Mouse (Mus musculus): ENCODE results near the gene Cops7b. TPM values are rescaled to one million over a fixed set of nuclear protein-coding genes. Genes with fewer than 3 reads are reported as not detected.

The Cops7b gene
- polyA plus RNA-seq, 1 experiment from 2014 or later = 26.9 TPM

GRCm38 (mm10) chr1:86562663-86563062 is 20.0 kb upstream of the Cops7b start:
- 72% methylated on average over 2 of the region's 2 CpGs for WGBS
- Histone ChIP-seq H3K9ac (no peak overlapping the region), H3K36me3 (peaks cover 41% of the 10 kb centered on the region), H3K27ac (replicated peaks) (no peak overlapping the region), H3K4me1 (peaks cover 13% of the 10 kb centered on the region), H3K9me3 (no peaks in the 10 kb centered on the region), H3K4me3 (no peak overlapping the region), H3K27me3 (replicated peaks) (no peaks in the 10 kb centered on the region), H3K4me2 (no peak overlapping the region)
- no peak for ATAC-seq (ENCODE audit: extremely low read depth, insufficient number of reproducible peaks, low FRiP score, low TSS enrichment)

GRCm38 (mm10) chr1:86568409-86568808 is 14.3 kb upstream of the Cops7b start:
- Histone ChIP-seq H3K27me3 (replicated peaks) (no peaks in the 10 kb centered on the region), H3K36me3 (peaks cover 12% of the 10 kb centered on the region), H3K9me3 (no peaks in the 10 kb centered on the region), H3K4me3 (no peak overlapping the region), H3K27ac (replicated peaks) (no peak overlapping the region), H3K9ac (no peak overlapping the region), H3K4me1 (0 out of 2 replicates have a peak, but pooled peaks cover 5% of the 10 kb centered on the region), H3K4me2 (no peak overlapping the region)
- ATAC-seq (ENCODE audit: extremely low read depth, insufficient number of reproducible peaks, low FRiP score, low TSS enrichment) = no peak
- WGBS = 86% methylated on average over 2 of the region's 2 CpGs

- no peak for ATAC-seq (ENCODE audit: extremely low read depth, insufficient number of reproducible peaks, low FRiP score, low TSS enrichment)
- H3K27ac ChIP-seq (replicated peaks) = no peak overlapping the region
- WGBS = 86% methylated on average over 2 of the region's 2 CpGs
These were observed 13.3 kb upstream of the Cops7b start for GRCm38 (mm10) chr1:86569292-86569860.

GRCm38 (mm10) chr1:86571381-86571780 is 11.3 kb upstream of the Cops7b start:
- Histone ChIP-seq H3K27ac (replicated peaks) (no peak overlapping the region), H3K36me3 (peaks cover 5% of the 10 kb centered on the region), H3K27me3 (replicated peaks) (no peaks in the 10 kb centered on the region), H3K4me3 (no peak overlapping the region), H3K4me2 (no peak overlapping the region), H3K9ac (no peak overlapping the region), H3K4me1 (0 out of 2 replicates have a peak, but pooled peaks cover 5% of the 10 kb centered on the region), H3K9me3 (no peaks in the 10 kb centered on the region)
- ATAC-seq (ENCODE audit: extremely low read depth, insufficient number of reproducible peaks, low FRiP score, low TSS enrichment) = no peak
- WGBS = 80% methylated on average over 2 of the region's 2 CpGs

More at GRCm38 (mm10) chr1:86569292-86569860, 13.3 kb upstream of the Cops7b start:
- H3K4me1 ChIP-seq = 0 out of 2 replicates have a peak, but pooled peaks cover 5% of the 10 kb centered on the region
- H3K4me2 ChIP-seq = no peak overlapping the region
- peaks cover 6% of the 10 kb centered on the region for H3K36me3 ChIP-seq
- no peaks in the 10 kb centered on the region for H3K9me3 ChIP-seq
- no peak overlapping the region for H3K4me3 ChIP-seq
- H3K9ac ChIP-seq = no peak overlapping the region
- no peaks in the 10 kb centered on the region for H3K27me3 ChIP-seq (replicated peaks)

GRCm38 (mm10) chr1:86571941-86572340 is 10.8 kb upstream of the Cops7b start:
- H3K27ac ChIP-seq (replicated peaks) = no peak overlapping the region
- WGBS = 24% methylated on average over 4 of the region's 4 CpGs

GRCm38 (mm10) chr1:86580426-86580825 is 2.3 kb upstream of the Cops7b start:
- H3K9ac ChIP-seq = no peak overlapping the region
- H3K36me3 ChIP-seq = peaks cover 5% of the 10 kb centered on the region; the same call in 1 of the 2 replicates
- 77% methylated on average over 6 of the region's 6 CpGs for WGBS
- no peak for ATAC-seq (ENCODE audit: extremely low read depth, insufficient number of reproducible peaks, low FRiP score, low TSS enrichment)
- no peak overlapping the region for H3K4me3 ChIP-seq
- H3K27ac ChIP-seq (replicated peaks) = no peak overlapping the region
- H3K4me2 ChIP-seq = no peak overlapping the region
- H3K9me3 ChIP-seq = no peaks in the 10 kb centered on the region
- no peaks in the 10 kb centered on the region for H3K27me3 ChIP-seq (replicated peaks)
- peaks cover 21% of the 10 kb centered on the region for H3K4me1 ChIP-seq

More at GRCm38 (mm10) chr1:86571941-86572340, 10.8 kb upstream of the Cops7b start:
- no peak overlapping the region for H3K4me3 ChIP-seq
- H3K36me3 ChIP-seq = peaks cover 5% of the 10 kb centered on the region
- no peak for ATAC-seq (ENCODE audit: extremely low read depth, insufficient number of reproducible peaks, low FRiP score, low TSS enrichment)
- no peak overlapping the region for H3K4me2 ChIP-seq
- no peak overlapping the region for H3K9ac ChIP-seq
- H3K9me3 ChIP-seq = no peaks in the 10 kb centered on the region
- H3K27me3 ChIP-seq (replicated peaks) = no peaks in the 10 kb centered on the region
- 0 out of 2 replicates have a peak, but pooled peaks cover 5% of the 10 kb centered on the region for H3K4me1 ChIP-seq

GRCm38 (mm10) chr1:86581692-86582450 is 833 bp upstream of the Cops7b start:
- no peak for ATAC-seq (ENCODE audit: extremely low read depth, insufficient number of reproducible peaks, low FRiP score, low TSS enrichment)
- Histone ChIP-seq H3K4me3 (peak overlapping the region; percentile 95), H3K9me3 (no peaks in the 10 kb centered on the region), H3K4me1 (peaks cover 25% of the 10 kb centered on the region), H3K27ac (replicated peaks) (peak overlapping the region; percentile 63), H3K9ac (peak overlapping the region; percentile 95), H3K27me3 (replicated peaks) (no peaks in the 10 kb centered on the region), H3K36me3 (peaks cover 5% of the 10 kb centered on the region; the same call in 1 of the 2 replicates), H3K4me2 (peak overlapping the region; percentile 82)
- 1% methylated on average over 33 of the region's 38 CpGs for WGBS

- peaks cover 34% of the 10 kb centered on the region for H3K4me1 ChIP-seq
- peak overlapping the region; percentile 82; the same call in 1 of the 2 replicates for H3K4me2 ChIP-seq
- no peak for ATAC-seq (ENCODE audit: extremely low read depth, insufficient number of reproducible peaks, low FRiP score, low TSS enrichment)
- WGBS = 53% methylated on average over 2 of the region's 2 CpGs
- H3K9me3 ChIP-seq = no peaks in the 10 kb centered on the region
- H3K27ac ChIP-seq (replicated peaks) = no peak overlapping the region
- H3K9ac ChIP-seq = no peak overlapping the region
- peak overlapping the region; percentile 95; the same call in 1 of the 2 replicates for H3K4me3 ChIP-seq
- H3K27me3 ChIP-seq (replicated peaks) = no peaks in the 10 kb centered on the region
- H3K36me3 ChIP-seq = peaks cover 5% of the 10 kb centered on the region; the same call in 1 of the 2 replicates
These were observed 1.0 kb downstream of the Cops7b start for GRCm38 (mm10) chr1:86583709-86584108.

GRCm38 (mm10) chr1:86586992-86587391 is 4.3 kb downstream of the Cops7b start:
- Histone ChIP-seq H3K4me1 (peaks cover 24% of the 10 kb centered on the region), H3K9me3 (no peaks in the 10 kb centered on the region), H3K4me3 (peak overlapping the region; percentile 78), H3K4me2 (peak overlapping the region; percentile 91), H3K36me3 (peaks cover 28% of the 10 kb centered on the region), H3K27ac (replicated peaks) (no peak overlapping the region), H3K27me3 (replicated peaks) (no peaks in the 10 kb centered on the region), H3K9ac (peak overlapping the region; percentile 91)
- no peak for ATAC-seq (ENCODE audit: extremely low read depth, insufficient number of reproducible peaks, low FRiP score, low TSS enrichment)
- WGBS = under 1% methylated on average over 26 of the region's 26 CpGs

- H3K4me2 ChIP-seq = no peak overlapping the region
- 89% methylated on average over 7 of the region's 7 CpGs for WGBS
- H3K4me3 ChIP-seq = no peak overlapping the region
- ATAC-seq (ENCODE audit: extremely low read depth, insufficient number of reproducible peaks, low FRiP score, low TSS enrichment) = no peak
- H3K9me3 ChIP-seq = no peaks in the 10 kb centered on the region
- H3K27ac ChIP-seq (replicated peaks) = no peak overlapping the region
- no peak overlapping the region for H3K9ac ChIP-seq
- no peaks in the 10 kb centered on the region for H3K27me3 ChIP-seq (replicated peaks)
- peaks cover 96% of the 10 kb centered on the region for H3K36me3 ChIP-seq
- no peaks in the 10 kb centered on the region for H3K4me1 ChIP-seq
These were observed 11.8 kb downstream of the Cops7b start for GRCm38 (mm10) chr1:86594539-86594938.

- Histone ChIP-seq H3K27me3 (replicated peaks) (no peaks in the 10 kb centered on the region), H3K27ac (replicated peaks) (no peak overlapping the region), H3K9ac (no peak overlapping the region), H3K4me2 (no peak overlapping the region), H3K4me3 (no peak overlapping the region), H3K36me3 (peaks cover 96% of the 10 kb centered on the region), H3K9me3 (no peaks in the 10 kb centered on the region), H3K4me1 (no peaks in the 10 kb centered on the region)
- 85% methylated on average over 6 of the region's 6 CpGs for WGBS
- ATAC-seq (ENCODE audit: extremely low read depth, insufficient number of reproducible peaks, low FRiP score, low TSS enrichment) = no peak
These were observed 12.6 kb downstream of the Cops7b start for GRCm38 (mm10) chr1:86595315-86595714.

Data from heart, embryonic 13.5 days (tissue).